Mouse (Mus musculus): Measurements from ENCODE around the gene Ciao2a. TPM values are rescaled to one million over a fixed set of nuclear protein-coding genes. Genes with fewer than 3 reads are reported as not detected.
A peak's percentile ranks its signal among the peaks of the same experiment; 100 is the strongest.

Ciao2a gene
- total RNA-seq, 2 experiments from 2014 or later, result 25.9 to 26.0 TPM

DNA sequence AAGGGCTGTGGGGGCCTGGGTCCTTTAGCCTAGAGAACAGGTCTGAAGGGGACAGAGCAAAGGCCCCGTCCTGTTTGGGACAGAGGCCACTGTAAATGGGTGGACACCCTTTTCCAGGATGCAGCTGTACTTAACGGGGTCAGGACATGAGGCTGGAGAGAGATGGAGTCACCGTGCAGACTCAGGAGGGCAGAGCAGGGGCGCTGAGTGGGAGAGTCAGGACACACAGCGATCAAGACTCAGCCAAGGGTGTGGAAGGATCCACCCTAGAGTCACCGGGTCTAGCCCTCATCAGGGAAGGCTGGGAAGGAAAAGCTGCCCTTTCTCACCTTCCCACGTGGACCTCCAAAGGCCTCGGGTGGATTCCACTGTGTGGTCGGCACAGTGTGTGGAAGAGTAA, 25.6 kb downstream of the Ciao2a start:
- intact Hi-C loops (cut with DNase I), result no loop called here

GRCm38 (mm10) chr9:66153594-66153993, 27.2 kb downstream of the Ciao2a start:
- DNase-seq (ENCODE audit: extremely low spot score in 1 of 2, low spot score in 2 of 2), result no peak
- intact Hi-C loops (cut with DNase I), result no loop called here

More for the DNA sequence above, 25.6 kb downstream of the Ciao2a start:
- DNase-seq (ENCODE audit: extremely low spot score in 1 of 2, low spot score in 2 of 2), result no peak

- no peak for DNase-seq (ENCODE audit: extremely low spot score in 1 of 2, low spot score in 2 of 2)
- intact Hi-C loops (cut with DNase I), result no loop called here
Measured at GRCm38 (mm10) chr9:66154013-66154412, 27.6 kb downstream of the Ciao2a start.

DNA sequence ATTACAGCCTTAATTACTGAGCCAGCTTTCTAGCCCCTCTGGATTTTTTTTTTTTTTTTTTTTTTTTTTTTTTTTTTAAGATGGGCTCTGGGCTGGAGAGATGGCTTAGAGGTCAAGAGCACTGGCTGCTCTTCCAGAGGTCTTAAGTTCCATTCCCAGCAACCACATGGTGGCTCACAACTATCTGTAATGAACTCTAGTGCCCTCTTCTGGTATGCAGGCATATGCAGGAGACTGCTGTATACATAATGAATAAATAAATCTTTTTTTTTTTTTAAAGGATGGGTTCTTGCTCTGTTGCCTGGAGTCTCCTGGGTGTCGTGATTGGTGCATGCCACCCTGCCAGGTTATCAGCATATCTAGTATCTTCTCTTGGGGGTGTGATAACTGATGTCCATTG, 29.1 kb downstream of the Ciao2a start:
- intact Hi-C loops (cut with DNase I), result no loop called here
- no peak for DNase-seq (ENCODE audit: extremely low spot score in 1 of 2, low spot score in 2 of 2)

GRCm38 (mm10) chr9:66157958-66158830, 31.8 kb downstream of the Ciao2a start, which contains the start of gene Dapk2:
Dapk2 (plus strand) TSS chr9:66158223.
- intact Hi-C loops (cut with DNase I), result no loop called here
- peak; percentile 17 to 89 for DNase-seq (ENCODE audit: extremely low spot score in 1 of 2, low spot score in 2 of 2)

DNA sequence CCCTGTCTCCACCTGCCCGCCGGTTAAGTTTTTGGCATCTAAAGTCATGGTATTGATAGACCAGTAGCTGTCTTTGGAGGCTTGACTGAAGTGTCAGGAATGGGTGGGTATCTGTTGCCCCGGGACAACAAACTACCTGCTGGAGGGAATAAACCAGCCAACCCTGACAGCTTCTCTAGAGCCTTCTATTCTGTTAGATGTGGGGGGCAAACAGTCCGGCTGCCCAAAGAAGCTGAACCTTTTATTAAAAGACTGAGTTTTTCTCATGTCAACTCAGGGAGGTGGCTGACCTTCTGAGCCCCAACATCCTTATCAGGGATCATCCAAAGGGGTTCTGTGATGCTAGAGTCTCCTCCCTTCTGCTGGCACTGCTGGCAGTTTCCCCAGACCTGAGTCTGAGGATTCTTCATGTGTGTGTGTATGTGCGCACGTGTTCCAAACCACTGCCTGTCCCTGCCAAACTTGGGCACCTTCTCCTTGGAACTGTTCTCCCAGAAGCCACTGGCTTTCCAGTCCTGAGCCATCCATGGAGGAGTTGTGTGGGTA, 32.5 kb downstream of the Ciao2a start:
- no peak for DNase-seq (ENCODE audit: extremely low spot score in 1 of 2, low spot score in 2 of 2)
- intact Hi-C loops (cut with DNase I), result no loop called here

DNA sequence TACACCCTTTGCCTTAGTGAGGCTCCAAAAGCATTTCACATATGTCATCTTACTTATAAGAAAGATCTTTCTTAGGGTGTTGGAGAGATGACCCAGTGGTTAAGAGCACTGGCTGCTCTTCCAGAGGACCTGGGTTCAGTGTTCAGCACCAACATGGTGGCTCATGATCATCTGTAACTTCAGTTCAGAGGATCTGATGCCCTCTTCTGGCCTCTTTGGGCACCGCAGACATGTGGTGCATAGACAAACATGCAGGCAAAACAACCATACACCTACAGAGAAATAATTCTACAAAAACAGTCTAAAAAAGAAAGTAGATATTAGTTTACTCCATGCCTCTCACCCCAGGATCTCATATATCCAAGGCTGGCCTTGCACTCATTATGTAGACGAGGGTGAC, 33.7 kb downstream of the Ciao2a start:
- DNase-seq (ENCODE audit: extremely low spot score in 1 of 2, low spot score in 2 of 2), result no peak
- intact Hi-C loops (cut with DNase I), result no loop called here

DNA sequence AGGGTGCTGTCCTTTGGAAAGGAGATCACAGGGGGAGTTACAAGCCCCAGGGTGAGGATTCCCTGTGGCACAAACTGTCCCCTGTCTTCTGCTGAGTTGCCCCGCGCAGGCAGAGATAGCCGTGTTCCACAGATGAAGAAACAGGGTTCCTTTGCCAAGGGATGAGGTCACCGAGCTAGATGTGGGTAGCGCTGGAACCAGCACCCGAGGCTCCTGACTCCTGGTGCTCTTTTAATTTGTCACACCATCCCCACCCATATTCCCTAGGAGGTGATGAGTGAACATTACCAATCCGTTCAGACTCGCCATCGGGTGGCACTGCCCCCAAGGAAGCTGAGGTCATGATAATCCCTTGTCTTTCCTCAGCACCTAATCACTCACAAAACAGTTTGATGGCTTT, 36.6 kb downstream of the Ciao2a start:
- intact Hi-C loops (cut with DNase I), result no loop called here
- no peak for DNase-seq (ENCODE audit: extremely low spot score in 1 of 2, low spot score in 2 of 2)

GRCm38 (mm10) chr9:66167222-66167621, 40.8 kb downstream of the Ciao2a start:
- intact Hi-C loops (cut with DNase I), result no loop called here

DNA sequence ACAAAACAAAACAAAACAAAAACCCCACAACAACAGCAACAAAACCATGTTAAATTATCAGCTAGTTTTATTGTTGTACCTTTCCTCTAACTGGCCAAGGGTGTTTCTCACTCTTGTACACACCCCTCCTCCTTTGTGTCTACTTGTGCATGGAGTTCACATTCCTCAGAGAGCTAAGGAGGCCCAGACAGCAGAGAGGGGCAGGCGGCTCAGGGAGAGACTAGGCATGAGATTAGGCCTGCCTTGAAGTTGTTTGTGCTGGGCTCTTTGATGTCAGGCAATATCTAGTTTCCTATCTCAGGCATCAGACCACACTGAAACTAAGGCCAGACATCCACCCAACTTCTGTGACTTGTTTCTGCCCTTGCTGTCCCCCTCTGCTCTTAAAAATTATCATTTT, 41.8 kb downstream of the Ciao2a start:
- DNase-seq (ENCODE audit: extremely low spot score in 1 of 2, low spot score in 2 of 2), result no peak
- intact Hi-C loops (cut with DNase I), result no loop called here

More at GRCm38 (mm10) chr9:66167222-66167621, 40.8 kb downstream of the Ciao2a start:
- no peak for DNase-seq (ENCODE audit: extremely low spot score in 1 of 2, low spot score in 2 of 2)

DNA sequence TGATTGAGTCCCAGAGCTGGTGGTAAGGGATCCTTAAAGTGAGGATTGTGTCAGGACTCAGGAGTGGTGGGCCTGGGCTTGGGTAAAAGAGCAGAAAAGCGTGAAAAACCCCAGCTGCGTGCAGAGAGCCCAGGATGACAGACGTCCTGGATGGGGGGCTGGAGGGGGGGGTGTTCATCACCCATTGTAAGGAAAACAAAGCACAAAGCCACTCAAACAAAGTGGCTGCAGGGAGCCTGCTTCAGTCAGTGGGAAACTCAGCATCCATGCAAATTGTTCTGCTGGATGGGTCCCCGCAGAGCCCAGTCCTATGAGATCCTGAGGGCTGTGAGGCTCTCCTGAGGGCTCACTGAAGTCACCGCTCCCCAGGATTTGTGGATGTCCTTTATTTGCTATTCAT, 44.1 kb downstream of the Ciao2a start:
- intact Hi-C loops (cut with DNase I), result no loop called here
- DNase-seq (ENCODE audit: extremely low spot score in 1 of 2, low spot score in 2 of 2), result no peak

DNA sequence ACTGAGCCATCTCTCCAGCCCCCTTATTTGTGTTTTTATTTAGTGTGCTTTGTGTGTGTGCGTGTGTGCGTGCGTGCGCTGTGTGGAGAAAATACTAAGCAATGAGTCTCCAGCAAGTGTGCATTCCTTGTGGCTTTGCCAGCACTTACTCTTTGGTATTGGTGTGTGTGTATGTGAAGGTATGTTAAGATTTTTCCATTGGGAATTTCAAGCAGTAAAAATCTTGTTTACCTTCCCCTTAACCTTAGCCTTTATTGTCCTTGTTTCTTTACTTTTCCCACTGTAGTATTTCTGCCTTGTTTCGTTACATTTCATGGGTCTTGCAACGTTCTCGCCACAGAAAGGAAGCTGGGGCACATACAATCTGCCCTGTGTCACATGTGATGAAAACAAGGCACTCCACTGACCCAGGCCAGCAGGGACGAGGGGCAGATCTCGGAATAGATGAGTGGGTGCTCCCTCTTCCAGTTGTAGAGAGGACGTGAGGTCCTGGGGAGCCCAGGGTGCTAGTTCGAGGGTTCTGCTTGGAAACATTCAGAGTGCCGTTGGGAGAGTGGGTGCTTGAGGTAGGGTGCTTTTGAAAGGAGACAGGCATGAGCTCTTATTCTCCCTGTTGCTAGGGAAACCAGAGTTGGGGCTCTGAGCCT, 45.0 kb downstream of the Ciao2a start:
- intact Hi-C loops (cut with DNase I), result no loop called here
- DNase-seq (ENCODE audit: extremely low spot score in 1 of 2, low spot score in 2 of 2), result no peak

- DNase-seq (ENCODE audit: extremely low spot score in 1 of 2, low spot score in 2 of 2), result no peak
- intact Hi-C loops (cut with DNase I), result no loop called here
Measured at GRCm38 (mm10) chr9:66173316-66173855, 47.0 kb downstream of the Ciao2a start.

DNA sequence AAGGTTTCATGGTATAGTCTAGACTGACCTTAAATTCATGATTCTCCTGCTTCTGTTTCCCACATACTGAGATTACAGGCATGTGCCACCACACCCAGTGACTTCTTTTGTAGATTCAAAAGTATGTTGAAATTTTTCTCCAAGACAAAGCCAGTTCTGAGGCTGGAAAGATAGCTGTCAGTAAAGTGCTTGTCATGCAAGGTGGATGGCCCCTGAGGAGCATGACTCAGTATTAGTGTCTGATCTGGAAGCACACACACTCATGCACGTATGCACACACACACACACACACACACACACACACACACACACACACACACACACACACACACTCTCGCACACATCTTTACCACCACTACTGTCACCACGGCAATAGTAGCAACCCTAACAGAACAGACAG, 48.6 kb downstream of the Ciao2a start:
- intact Hi-C loops (cut with DNase I), result no loop called here
- no peak for DNase-seq (ENCODE audit: extremely low spot score in 1 of 2, low spot score in 2 of 2)

- intact Hi-C loops (cut with DNase I), result no loop called here
- no peak for DNase-seq (ENCODE audit: extremely low spot score in 1 of 2, low spot score in 2 of 2)
Measured at GRCm38 (mm10) chr9:66177975-66178374, 51.6 kb downstream of the Ciao2a start.

DNA sequence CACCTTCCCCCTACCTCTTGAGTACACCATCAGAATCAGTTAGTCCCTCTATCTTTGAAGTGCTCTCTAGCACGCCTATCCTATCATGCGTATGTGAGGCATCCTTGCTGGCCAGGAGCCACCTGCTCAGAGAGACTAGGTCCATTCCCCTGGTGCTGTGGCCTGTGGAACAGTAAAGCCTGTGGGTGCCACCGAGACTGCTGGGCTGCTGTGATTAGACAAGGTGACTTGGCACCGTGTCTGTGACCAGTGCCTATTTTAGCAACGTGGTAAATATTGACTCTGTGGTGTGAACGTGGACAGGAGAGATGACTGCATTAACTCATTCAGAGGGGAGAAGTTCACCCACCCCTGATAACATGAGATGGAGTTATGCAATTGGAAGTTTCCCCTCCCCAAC, 53.4 kb downstream of the Ciao2a start:
- DNase-seq (ENCODE audit: extremely low spot score in 1 of 2, low spot score in 2 of 2), result no peak
- intact Hi-C loops (cut with DNase I), result no loop called here

GRCm38 (mm10) chr9:66181126-66181825, 54.9 kb downstream of the Ciao2a start:
- intact Hi-C loops (cut with DNase I), result no loop called here

GRCm38 (mm10) chr9:66181826-66182678, 55.6 kb downstream of the Ciao2a start:
- DNase-seq (ENCODE audit: extremely low spot score in 1 of 2, low spot score in 2 of 2), result no peak
- intact Hi-C loops (cut with DNase I), result no loop called here

More at GRCm38 (mm10) chr9:66181126-66181825, 54.9 kb downstream of the Ciao2a start:
- DNase-seq (ENCODE audit: extremely low spot score in 1 of 2, low spot score in 2 of 2), result no peak

All from left cerebral cortex, postnatal 10 days (tissue).